Mouse (Mus musculus) CH12.LX (cell line): ENCODE measurements around the gene Cited2. TPM values are rescaled to one million over a fixed set of nuclear protein-coding genes. Genes with fewer than 3 reads are reported as not detected.
A peak's percentile ranks its signal among the peaks of the same experiment; 100 is the strongest.

Source experiments
- DNase-seq: peaks from one replicate; pipeline ENCODE4 v3.0.0-alpha.2; 2013; ENCODE audit errors: extremely low read depth
- H3K27ac ChIP-seq: 2 replicates; pipeline ENCODE4 v1.5.1; 2012; ENCODE audit warnings: low read depth, mild to moderate bottlenecking, control low read depth, moderate library complexity; ENCODE audit not compliant: insufficient read depth
- H3K27me3 ChIP-seq: replicated peaks from 2 replicates; pipeline ENCODE3; 2012; ENCODE audit warnings: inconsistent platforms
- H3K36me3 ChIP-seq, 2 experiments: replicated peaks in 1 of 2; 2 replicates each; pipeline versions ENCODE3 to v1.6.1; 2012; ENCODE audit warnings: inconsistent platforms in 1 of 2, low read length in 1 of 2, mild to moderate bottlenecking in 1 of 2, mixed read lengths in 1 of 2, moderate library complexity in 1 of 2; ENCODE audit not compliant: control insufficient read depth in 1 of 2, insufficient read depth in 1 of 2
- H3K4me1 ChIP-seq, 2 experiments: 2 replicates each; pipeline ENCODE4 v1.6.1; 2012; ENCODE audit warnings: inconsistent platforms in 1 of 2, moderate library complexity in 1 of 2; ENCODE audit not compliant: insufficient read depth in 2 of 2, control insufficient read depth in 1 of 2
- H3K4me2 ChIP-seq: 2 replicates; pipeline ENCODE4 v1.6.1; 2012; ENCODE audit warnings: low read depth, mild to moderate bottlenecking, control low read depth; ENCODE audit not compliant: poor library complexity, insufficient read depth, severe bottlenecking
- H3K4me3 ChIP-seq, 3 experiments: fragments of 150-350 bp in 1 of 3; sonication (generic) in 1 of 3; replicated peaks in 1 of 3; 2 replicates each; pipeline versions ENCODE3 to v1.5.1; 2011 to 2012; ENCODE audit warnings: low read depth in 2 of 3, low read length in 2 of 3, mild to moderate bottlenecking in 2 of 3, moderate library complexity in 2 of 3, control low read depth in 1 of 3, improper control_type of control experiment in 1 of 3, inconsistent platforms in 1 of 3, mixed read lengths in 1 of 3; ENCODE audit not compliant: poor library complexity in 1 of 3
- H3K79me2 ChIP-seq: replicated peaks from 2 replicates; pipeline ENCODE4 v1.6.1; 2012; ENCODE audit warnings: mild to moderate bottlenecking, moderate library complexity; ENCODE audit not compliant: control insufficient read depth, poor library complexity, insufficient read depth, severe bottlenecking; ENCODE audit errors: extremely low read depth
- H3K9ac ChIP-seq: 2 replicates; pipeline ENCODE4 v1.6.1; 2012; ENCODE audit warnings: low read depth, mild to moderate bottlenecking, control low read depth, moderate library complexity; ENCODE audit not compliant: insufficient read depth
- H3K9me3 ChIP-seq: replicated peaks from 2 replicates; pipeline ENCODE3; 2012; ENCODE audit warnings: low read length, inconsistent platforms, mixed read lengths
- CTCF ChIP-seq, 2 experiments: IDR thresholded peaks in 1 of 2; conservative IDR thresholded peaks in 1 of 2; 2 replicates each; pipeline ENCODE4 v1.5.1; 2011 to 2012; ENCODE audit warnings: low read depth in 2 of 2, low read length in 2 of 2, improper control_type of control experiment in 1 of 2, inconsistent platforms in 1 of 2, mild to moderate bottlenecking in 1 of 2, moderate library complexity in 1 of 2
- KAT2A ChIP-seq: IDR thresholded peaks from 2 replicates; pipeline ENCODE4 v1.6.1; 2012; ENCODE audit warnings: low read length, improper control_type of control experiment, inconsistent platforms; ENCODE audit not compliant: insufficient replicate concordance
- MYC ChIP-seq: IDR thresholded peaks from 2 replicates; pipeline ENCODE4 v1.6.1; 2011; ENCODE audit warnings: low read depth, mild to moderate bottlenecking, improper control_type of control experiment, low read length
- NRF1 ChIP-seq: IDR thresholded peaks from 2 replicates; pipeline ENCODE4 v1.6.1; 2014; ENCODE audit warnings: low read depth, mild to moderate bottlenecking, inconsistent platforms, low read length, improper control_type of control experiment, moderate library complexity
- POLR2A ChIP-seq: IDR thresholded peaks from 2 replicates; pipeline ENCODE4 v1.6.1; 2011; ENCODE audit warnings: low read depth, mild to moderate bottlenecking, improper control_type of control experiment, low read length
- RAD21 ChIP-seq: IDR thresholded peaks from 2 replicates; pipeline ENCODE4 v1.6.1; 2011; ENCODE audit warnings: low read depth, mild to moderate bottlenecking, low read length, improper control_type of control experiment, moderate library complexity
- RCOR1 ChIP-seq: conservative IDR thresholded peaks from 2 replicates; pipeline ENCODE4 v1.6.1; 2012; ENCODE audit warnings: low read depth, mild to moderate bottlenecking, inconsistent platforms, low read length, improper control_type of control experiment
- SMC3 ChIP-seq: IDR thresholded peaks from 2 replicates; pipeline ENCODE4 v1.6.1; 2011; ENCODE audit warnings: low read depth, low read length, improper control_type of control experiment
- ZC3H11A ChIP-seq: IDR thresholded peaks from 2 replicates; pipeline ENCODE4 v1.6.1; 2012; ENCODE audit warnings: low read depth, mild to moderate bottlenecking, inconsistent platforms, low read length, improper control_type of control experiment
- ZNF384 ChIP-seq: IDR thresholded peaks from 2 replicates; pipeline ENCODE4 v1.6.1; 2012; ENCODE audit warnings: low read depth, low read length, improper control_type of control experiment, inconsistent platforms
- dilution Hi-C: fragments of 300-500 bp; cut with MboI; formaldehyde crosslinking; loops from 2 replicates; pipeline ENCODE4 v1.14.3; 2020; ENCODE audit warnings: low sequenced_read_pairs; ENCODE audit not compliant: extremely low pct_unique_long_range_greater_than_20kb, extremely low pct_ligation_motif_present
- in situ Hi-C: fragments of 300-500 bp; cut with MboI; formaldehyde crosslinking; loops from 3 replicates; pipeline ENCODE4 v1.14.3; 2019; ENCODE audit warnings: low sequenced_read_pairs, low pct_ligation_motif_present, low pct_unique_long_range_greater_than_20kb, mixed read lengths
- polyA plus RNA-seq: library from polyadenylated mRNA; unstranded; fragments of >175 nt; gene quantifications from 2 replicates; pipeline ENCODE4 v1.2.1, GENCODE M21; 2012; ENCODE audit warnings: low read depth; ENCODE audit not compliant: insufficient read length
- total RNA-seq, 2 experiments: library from RNA; depleted of rRNA; stranded (reverse); fragments of 300-350 nt in 1 of 2; fragments of >200 nt in 1 of 2; gene quantifications; 2 replicates each; pipeline ENCODE4 v1.2.3; 2012 to 2014

Gene Cited2
- total and polyA plus RNA-seq, 3 experiments = 22.6 to 149 (median 28.6) TPM

DNA sequence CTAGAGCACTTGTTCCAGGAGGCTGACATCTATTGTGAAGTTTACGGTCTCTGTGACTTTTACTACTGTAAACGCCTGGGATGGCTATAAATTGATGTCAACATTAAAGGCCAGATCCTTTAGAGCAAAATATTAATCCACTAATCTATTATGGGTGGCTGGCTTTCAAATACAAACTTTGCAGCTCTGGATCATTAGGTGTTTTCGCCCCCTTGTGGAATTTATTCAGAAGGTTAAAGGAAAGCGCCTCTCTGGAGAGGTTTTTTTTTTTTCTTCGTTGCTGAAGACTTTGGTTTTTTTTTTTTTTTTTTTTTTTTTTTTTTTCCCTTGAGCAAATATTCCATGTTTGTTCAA lies 4.9 kb downstream of the Cited2 start:
- no peaks in the 10 kb centered on the region for H3K27me3 ChIP-seq
- peak overlapping the region; percentile 29; the same call in 1 of the 2 replicates for H3K4me2 ChIP-seq
- no peak for TF ChIP-seq POLR2A
- peak; percentile 75 for TF ChIP-seq ZC3H11A
- peak; percentile 73 for TF ChIP-seq SMC3
- peak; percentile 89 for TF ChIP-seq RAD21
- peak; percentile 99 for TF ChIP-seq ZNF384
- TF ChIP-seq MYC = no peak
- peak in 1 of 2 experiments; percentile 75; a peak in 2 of 4 replicates for TF ChIP-seq CTCF (conservative IDR thresholded peaks at IDR 0.05 in 1 of 2, IDR thresholded peaks at IDR 0.05 in 1 of 2; ENCODE audit: low read depth in 2 of 2, low read length in 2 of 2)
- H3K9ac ChIP-seq = no peak overlapping the region
- no peaks in the 10 kb centered on the region for H3K9me3 ChIP-seq
- peaks cover 23% of the 10 kb centered on the region for H3K79me2 ChIP-seq
- peaks cover 5 to 27% of the 10 kb centered on the region in 2 experiments; a peak in 3 of 4 replicates for H3K4me1 ChIP-seq
- peaks cover 11 to 22% of the 10 kb centered on the region in 2 experiments for H3K36me3 ChIP-seq
- dilution Hi-C loops = no loop called here
- in situ Hi-C loops = loop anchor here (10.0 kb wide), 2 partner anchors 183 to 383 kb away; no protein-coding TSS in a partner anchor
- H3K4me3 ChIP-seq = no peak overlapping the region
- DNase-seq = peak; percentile 68
- H3K27ac ChIP-seq = peak overlapping the region; percentile 50; the same call in 1 of the 2 replicates

DNA sequence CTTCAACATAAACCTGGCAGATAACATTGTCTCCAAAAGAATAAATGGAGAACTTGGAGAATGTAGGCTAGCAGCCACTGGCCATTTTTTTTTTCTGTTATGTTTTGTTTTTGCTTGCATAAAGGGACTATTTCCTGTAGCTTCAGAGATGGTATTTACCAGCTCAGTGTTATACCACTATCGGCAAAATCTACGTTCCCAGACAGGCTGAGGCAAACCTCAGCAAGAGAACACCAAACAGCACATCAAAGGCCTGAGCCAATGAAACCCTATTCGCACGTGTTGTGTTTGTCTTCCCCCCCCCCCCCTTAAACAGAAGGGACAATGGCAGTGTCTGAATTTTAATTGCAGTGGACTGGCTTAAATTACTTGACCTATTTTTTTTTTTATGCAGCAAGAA lies 5.7 kb downstream of the Cited2 start:
- peaks cover 11 to 22% of the 10 kb centered on the region in 2 experiments for H3K36me3 ChIP-seq
- no peak overlapping the region for H3K27ac ChIP-seq
- no peak for TF ChIP-seq KAT2A
- no peak for TF ChIP-seq RCOR1
- TF ChIP-seq MYC = no peak
- dilution Hi-C loops (no loop called here), in situ Hi-C loops (loop anchor here (10.0 kb wide), 2 partner anchors 184 to 384 kb away; no protein-coding TSS in a partner anchor)
- H3K4me2 ChIP-seq = no peak overlapping the region
- peaks cover 5 to 34% of the 10 kb centered on the region in 2 experiments; a peak in 3 of 4 replicates for H3K4me1 ChIP-seq
- no peaks in the 10 kb centered on the region for H3K27me3 ChIP-seq
- no peak for DNase-seq
- no peaks in the 10 kb centered on the region for H3K9me3 ChIP-seq
- no peak overlapping the region for H3K4me3 ChIP-seq
- H3K9ac ChIP-seq = no peak overlapping the region
- peaks cover 17% of the 10 kb centered on the region for H3K79me2 ChIP-seq

DNA sequence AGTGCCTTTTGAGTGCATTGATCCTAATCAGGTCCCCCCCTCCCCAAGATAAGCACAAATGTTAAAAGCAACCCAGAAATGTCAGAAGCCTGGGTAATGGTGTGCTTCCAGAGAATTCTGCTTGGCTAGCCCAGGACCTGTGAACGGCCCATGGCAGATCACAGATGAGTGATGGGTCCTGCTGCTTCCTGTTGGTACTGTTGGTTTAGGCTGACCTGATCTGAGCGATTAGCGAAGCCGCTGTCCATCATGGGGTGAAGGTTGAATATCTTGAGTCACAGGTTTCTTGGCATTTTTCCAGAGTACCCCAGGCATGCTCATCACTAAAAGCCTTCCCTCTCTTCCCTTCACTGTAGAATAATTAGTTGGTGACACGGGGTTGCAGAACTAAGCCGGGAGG lies 6.5 kb downstream of the Cited2 start:
- Histone ChIP-seq H3K36me3 (peaks cover 3 to 14% of the 10 kb centered on the region in 2 experiments), H3K4me3 (no peak overlapping the region), H3K79me2 (peaks cover 9% of the 10 kb centered on the region), H3K27ac (no peak overlapping the region), H3K4me2 (no peak overlapping the region), H3K9ac (no peak overlapping the region), H3K9me3 (no peaks in the 10 kb centered on the region), H3K27me3 (no peaks in the 10 kb centered on the region), H3K4me1 (peaks cover 5 to 34% of the 10 kb centered on the region in 2 experiments; a peak in 3 of 4 replicates)
- dilution Hi-C loops = no loop called here
- no peak for TF ChIP-seq NRF1
- no peak for DNase-seq
- in situ Hi-C loops = loop anchor here (10.0 kb wide), 2 partner anchors 185 to 385 kb away; no protein-coding TSS in a partner anchor
